Mouse (Mus musculus): Measurements from ENCODE around the gene Tbc1d1.

DNA sequence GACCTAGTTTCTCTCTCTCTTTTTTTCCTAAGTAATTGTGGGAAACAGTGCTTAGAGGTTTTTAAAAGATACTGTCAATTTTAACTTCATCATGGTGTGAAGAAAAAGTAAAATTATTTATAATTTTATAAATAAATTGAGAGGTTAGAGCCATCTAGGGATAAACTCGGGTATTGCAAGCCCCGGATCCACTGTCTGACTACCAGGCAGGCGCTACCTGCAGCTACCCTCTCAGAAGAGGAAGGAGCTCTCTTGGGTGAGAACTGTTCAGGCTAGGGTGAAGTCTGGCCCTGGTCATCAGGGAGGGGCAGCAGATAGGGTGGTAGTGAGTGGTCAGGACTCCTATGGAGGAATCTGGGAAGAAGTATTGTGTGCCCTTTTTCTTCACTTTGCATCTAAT is 109.0 kb downstream of the Tbc1d1 start:
- TF ChIP-seq CTCF (IDR thresholded peaks at IDR 0.05; ENCODE audit: low read depth, low read length) (peak; percentile 29; the same call in 1 of the 2 replicates), POLR2A (IDR thresholded peaks at IDR 0.05; ENCODE audit: borderline replicate concordance, low read depth, low read length) (no peak)
